Mouse (Mus musculus) gastrocnemius, adult 2 months (tissue): ENCODE results near the gene Vat1. TPM values are rescaled to one million over a fixed set of nuclear protein-coding genes. Genes with fewer than 3 reads are reported as not detected.
"Not testable (repeated sequence)": the region's sequence is repeated elsewhere in the genome, so short reads cannot be mapped to it uniquely, and the experiment has no call there.

Source experiments
- DNase-seq: peaks from one replicate; pipeline ENCODE4 v3.0.0; 2022
- H3K27ac ChIP-seq: fragments of 200-600 bp; 2 replicates; pipeline ENCODE4 v1.8.1; 2022; ENCODE audit warnings: mild to moderate bottlenecking
- H3K4me3 ChIP-seq: fragments of 200-600 bp; 2 replicates; pipeline ENCODE4 v1.8.1; 2022; ENCODE audit warnings: mild to moderate bottlenecking, moderate library complexity
- CTCF ChIP-seq: fragments of 200-600 bp; IDR thresholded peaks from 2 replicates; pipeline ENCODE4 v1.8.1; 2022; ENCODE audit warnings: antibody characterized with exemption, mild to moderate bottlenecking, moderate library complexity
- intact Hi-C: fragments of 180-260 bp; cut with DNase I; formaldehyde crosslinking; loops from one replicate; pipeline ENCODE4 v1.15.1; 2025
- total RNA-seq, 2 experiments: library from RNA; stranded (reverse); gene quantifications; 2 replicates each; pipeline ENCODE4 v1.2.3; 2021

The Vat1 gene
- total RNA-seq, 2 experiments from 2014 or later, result 10.0 to 14.5 TPM

DNA sequence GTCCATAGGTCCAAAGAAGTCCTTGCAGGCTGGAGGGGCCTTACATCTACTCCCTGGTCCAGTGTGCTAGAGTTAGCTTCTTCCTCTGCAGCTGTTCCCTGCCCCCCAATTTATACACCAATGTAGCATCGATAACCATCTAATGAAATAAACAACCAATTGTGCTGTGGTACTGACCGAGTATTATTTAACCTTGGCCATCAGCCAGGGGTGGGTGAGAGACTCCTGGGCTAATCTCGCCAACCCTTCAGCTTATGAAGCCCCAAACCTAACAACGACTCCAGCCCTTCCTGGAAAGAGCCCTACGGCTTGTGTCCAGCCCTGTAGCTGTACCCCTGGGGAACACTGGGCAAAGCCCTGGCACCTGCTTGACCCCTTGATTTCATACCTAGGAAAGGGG lies 8.3 kb upstream of the Vat1 start:
- no peak overlapping the region for H3K27ac ChIP-seq
- TF ChIP-seq CTCF, result no peak
- H3K4me3 ChIP-seq, result no peak overlapping the region
- intact Hi-C loops, result no loop called here
- no peak for DNase-seq

DNA sequence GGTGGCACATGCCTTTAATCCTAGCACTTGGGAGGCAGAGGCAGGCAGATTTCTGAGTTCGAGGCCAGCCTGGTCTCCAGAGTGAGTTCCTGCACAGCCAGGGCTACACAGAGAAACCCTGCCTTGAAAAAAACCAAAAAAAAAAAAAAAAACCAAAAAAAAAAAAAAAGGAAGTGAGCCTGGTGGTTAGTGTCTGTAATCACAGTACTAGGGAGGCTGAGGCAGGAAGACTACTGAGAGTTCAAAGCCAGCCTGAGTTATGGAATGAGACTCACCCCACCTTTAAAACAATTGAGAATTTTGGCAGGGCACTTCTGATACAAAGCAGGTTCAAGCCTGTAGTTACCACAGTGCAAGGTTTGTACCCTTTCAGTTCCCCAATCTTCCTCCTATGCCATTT lies 7.7 kb upstream of the Vat1 start:
- H3K4me3 ChIP-seq, intact Hi-C loops: not testable (repeated sequence)

DNA sequence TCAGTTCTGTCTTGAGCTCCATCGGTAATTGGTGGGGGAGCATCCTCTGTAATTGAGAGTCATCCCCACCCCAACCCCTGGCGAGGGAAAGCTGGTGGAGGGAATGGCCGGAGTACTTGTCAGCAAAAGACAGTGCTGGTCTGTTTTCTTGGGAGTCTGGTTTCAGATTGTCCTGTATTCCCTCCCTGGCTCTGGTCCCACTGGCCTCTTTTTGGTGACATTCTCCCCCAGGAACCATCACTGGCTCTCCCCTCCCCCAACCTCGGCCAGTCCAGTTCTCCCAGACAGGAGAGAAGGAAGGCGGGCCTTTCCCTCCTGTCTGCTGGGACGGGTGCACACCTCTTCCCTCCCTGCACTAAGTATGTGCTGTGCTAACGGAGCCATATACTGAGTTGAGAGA lies 6.3 kb upstream of the Vat1 start:
- intact Hi-C loops, result no loop called here
- Histone ChIP-seq H3K27ac (no peak overlapping the region), H3K4me3 (no peak overlapping the region)
- no peak for TF ChIP-seq CTCF
- no peak for DNase-seq

More for the DNA sequence above, 7.7 kb upstream of the Vat1 start:
- not testable (repeated sequence) for H3K27ac ChIP-seq, DNase-seq

- no peak overlapping the region for H3K4me3 ChIP-seq
- no peak overlapping the region for H3K27ac ChIP-seq
- TF ChIP-seq CTCF, result no peak
- DNase-seq, result no peak
- intact Hi-C loops, result no loop called here
These were observed 5.9 kb upstream of the Vat1 start for GRCm38 (mm10) chr11:101471926-101472325.

GRCm38 (mm10) chr11:101470206-101470605 lies 4.2 kb upstream of the Vat1 start:
- Histone ChIP-seq H3K27ac (no peak overlapping the region), H3K4me3 (no peak overlapping the region)
- intact Hi-C loops, result no loop called here
- DNase-seq, result no peak
- TF ChIP-seq CTCF, result no peak

- Histone ChIP-seq H3K27ac (peak overlapping the region; percentile 85), H3K4me3 (peak overlapping the region; percentile 94)
- no peak for DNase-seq
- TF ChIP-seq CTCF, result no peak
- intact Hi-C loops, result loop anchor here (5.0 kb wide), 1 partner anchor 83 kb away; the partner anchor contains the start of genes Brca1 and Nbr1
These were observed 3.1 kb upstream of the Vat1 start for GRCm38 (mm10) chr11:101469155-101469554.

- TF ChIP-seq CTCF, result no peak
- peak overlapping the region; percentile 85 for H3K27ac ChIP-seq
- H3K4me3 ChIP-seq, result peak overlapping the region; percentile 94
- intact Hi-C loops, result loop anchor here (5.0 kb wide), 1 partner anchor 84 kb away; the partner anchor contains the start of genes Brca1 and Nbr1
- DNase-seq, result no peak
These were observed 2.7 kb upstream of the Vat1 start for GRCm38 (mm10) chr11:101468731-101469130.

DNA sequence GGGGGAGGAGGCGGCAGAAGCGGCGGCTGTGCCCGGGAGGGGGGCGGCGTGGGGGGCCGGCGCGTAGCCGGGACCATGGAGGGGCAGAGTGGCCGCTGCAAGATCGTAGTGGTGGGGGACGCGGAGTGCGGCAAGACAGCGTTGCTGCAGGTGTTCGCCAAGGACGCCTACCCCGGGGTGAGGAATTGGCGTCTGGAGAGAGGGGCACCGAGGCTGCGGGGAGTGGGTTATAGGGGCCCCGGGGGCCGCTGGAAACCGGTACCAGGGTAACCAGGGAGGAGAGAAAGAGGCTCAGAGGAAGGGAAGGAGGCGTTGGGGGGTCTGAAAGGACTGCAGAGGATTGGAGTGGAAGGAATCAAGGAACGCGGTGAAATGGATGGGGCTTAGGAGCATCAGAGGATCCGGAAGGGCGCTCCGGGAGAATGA lies 2.2 kb upstream of the Vat1 start:
- Histone ChIP-seq H3K4me3 (peak overlapping the region; percentile 94), H3K27ac (peak overlapping the region; percentile 85)
- intact Hi-C loops, result loop anchor here (5.0 kb wide), 1 partner anchor 84 kb away; the partner anchor contains the start of genes Brca1 and Nbr1
- no peak for DNase-seq
- TF ChIP-seq CTCF, result no peak

GRCm38 (mm10) chr11:101467477-101468262 lies 1.6 kb upstream of the Vat1 start:
- TF ChIP-seq CTCF, result peak; percentile 65
- Histone ChIP-seq H3K4me3 (peak overlapping the region; percentile 94), H3K27ac (peak overlapping the region; percentile 85)
- DNase-seq, result peak; percentile 80
- intact Hi-C loops, result loop anchor here (5.0 kb wide), 1 partner anchor 85 kb away; the partner anchor contains the start of genes Brca1 and Nbr1

DNA sequence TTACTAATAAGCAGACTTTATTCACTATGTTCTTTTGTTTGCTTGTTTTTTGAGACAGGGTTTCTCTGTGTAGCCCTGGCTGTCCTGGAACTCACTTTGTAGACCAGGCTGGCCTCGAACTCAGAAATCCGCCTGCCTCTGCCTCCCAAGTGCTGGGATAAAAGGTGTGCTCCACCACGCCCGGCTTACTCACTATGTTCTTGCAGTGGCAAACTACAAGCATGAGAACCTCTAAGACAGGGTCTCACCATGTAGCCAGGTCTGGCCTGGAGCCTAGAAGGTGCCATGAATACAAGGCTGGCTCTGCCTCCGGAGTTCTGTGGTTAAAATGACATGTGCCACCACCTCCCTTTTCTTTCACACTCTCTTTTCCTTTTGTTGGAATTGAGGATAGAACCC lies 521 bp upstream of the Vat1 start:
- not testable (repeated sequence) for DNase-seq
- intact Hi-C loops, result loop anchor here (5.0 kb wide), 1 partner anchor 86 kb away; the partner anchor contains the start of genes Brca1 and Nbr1
- peak overlapping the region; percentile 89 for H3K27ac ChIP-seq

GRCm38 (mm10) chr11:101465101-101465868 lies 745 bp downstream of the Vat1 start:
- H3K27ac ChIP-seq, result peak overlapping the region; percentile 89
- peak overlapping the region; percentile 92 for H3K4me3 ChIP-seq
- no peak for TF ChIP-seq CTCF
- intact Hi-C loops, result loop anchor here (5.0 kb wide), 1 partner anchor 87 kb away; the partner anchor contains the start of genes Brca1 and Nbr1
- DNase-seq, result peak; percentile 85

More for the DNA sequence above, 521 bp upstream of the Vat1 start:
- H3K4me3 ChIP-seq, result peak overlapping the region; percentile 92

DNA sequence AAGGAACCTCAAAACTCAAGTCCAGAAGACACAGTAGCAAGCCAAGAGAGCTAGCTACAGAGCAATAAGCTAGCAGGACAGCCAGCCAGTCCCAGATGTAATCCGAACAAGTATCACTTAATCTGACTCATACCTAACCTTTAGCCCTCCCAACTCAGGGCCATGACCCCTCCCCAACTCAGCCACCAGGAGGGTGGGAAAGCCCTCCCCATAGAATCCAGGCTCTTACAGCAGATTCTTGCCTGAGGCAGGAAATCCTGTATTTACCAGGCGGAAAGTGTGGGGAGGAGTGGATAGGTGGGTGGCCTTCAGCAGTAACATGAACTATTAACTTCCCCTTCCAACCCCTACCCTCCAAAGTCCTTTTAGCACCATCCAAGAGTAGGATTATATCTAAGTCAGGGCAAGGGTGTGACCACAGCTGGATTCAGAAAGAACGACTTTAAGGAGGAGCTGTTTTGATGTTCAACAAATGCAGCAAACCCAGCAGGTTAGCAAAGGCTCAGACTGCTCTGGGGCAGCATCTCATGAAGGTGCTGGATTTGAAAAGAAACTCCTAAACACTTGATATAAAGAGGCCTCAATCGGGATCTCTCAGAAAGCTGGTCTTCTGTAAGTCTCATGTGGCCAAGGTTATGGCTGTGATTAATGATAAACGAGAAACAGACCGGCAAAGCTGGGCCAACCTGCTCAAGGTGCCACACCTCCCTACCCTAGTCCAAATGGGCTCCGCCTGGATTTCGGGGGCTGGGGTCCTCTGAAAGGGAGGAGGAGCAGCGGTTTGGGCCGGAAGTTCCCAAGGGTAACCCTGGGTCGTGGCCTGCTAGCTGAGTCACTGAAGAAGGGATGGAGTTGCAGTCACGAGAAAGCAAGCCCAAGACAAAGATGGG lies 1.6 kb downstream of the Vat1 start, which contains the start of gene Rnd2:
Gene Rnd2 (plus strand): TSS at position 789 of the 890 bp plus-strand sequence.
- DNase-seq, result no peak
- H3K27ac ChIP-seq, result peak within 1 kb of the TSS; percentile 89
- H3K4me3 ChIP-seq, result peak within 1 kb of the TSS; percentile 92
- no peak for TF ChIP-seq CTCF
- intact Hi-C loops, result loop anchor here (5.0 kb wide), 1 partner anchor 88 kb away; the partner anchor contains the start of genes Brca1 and Nbr1
